Mouse (Mus musculus) adrenal gland, postnatal 4 days (tissue): ENCODE measurements around the gene Uvrag. TPM values are rescaled to one million over a fixed set of nuclear protein-coding genes. Genes with fewer than 3 reads are reported as not detected.

ENCODE experiments used
- DNase-seq, 2 experiments: peaks; one replicate each; pipeline ENCODE4 v3.0.0; 2021 to 2022; ENCODE audit warnings: low spot score in 2 of 2, mixed read lengths in 2 of 2
- total RNA-seq, 2 experiments: library from RNA; stranded (reverse); gene quantifications; 2 replicates each; pipeline ENCODE4 v1.2.3; 2021

Uvrag gene
- total RNA-seq, 2 experiments from 2014 or later = 32.5 to 43.8 TPM

DNA sequence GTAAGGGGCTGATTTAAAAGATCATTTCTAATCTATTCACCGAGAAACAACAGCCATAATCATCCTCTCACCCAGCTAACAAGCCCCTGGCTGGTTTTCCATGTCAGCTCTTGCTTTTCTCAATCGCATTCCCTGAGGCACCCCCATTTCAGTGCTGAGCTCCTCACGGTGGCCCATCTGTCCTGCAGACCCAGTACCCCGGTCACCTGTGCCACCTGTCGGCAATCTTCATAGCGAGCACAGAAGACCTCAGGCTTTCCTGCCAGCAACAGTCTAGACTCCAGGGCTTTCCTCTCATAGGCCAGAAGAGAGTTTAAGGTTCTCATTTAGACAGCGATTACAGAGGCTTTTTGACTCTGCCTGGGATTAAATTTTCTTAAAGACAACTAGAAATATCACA lies 115.7 kb downstream of the Uvrag start:
- no peak for DNase-seq

DNA sequence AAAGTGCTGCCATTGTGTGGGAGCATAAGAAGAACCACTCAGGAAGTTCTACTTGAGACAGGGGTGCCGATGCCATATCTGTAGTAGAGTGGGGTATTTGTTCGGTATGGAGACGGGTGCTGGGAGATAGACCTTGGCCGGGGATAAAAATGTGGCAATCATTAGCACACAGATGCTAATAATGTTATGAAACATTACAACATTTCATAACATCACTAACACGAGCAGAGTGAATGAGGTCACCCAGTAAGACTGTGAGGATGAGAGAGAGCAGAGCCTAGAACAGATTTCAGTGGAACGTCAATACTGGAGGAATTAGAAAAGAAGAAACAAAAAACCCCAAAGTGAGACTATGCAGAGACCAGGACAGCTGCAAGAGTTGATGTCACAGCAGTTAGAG lies 116.2 kb downstream of the Uvrag start:
- no peak for DNase-seq

DNA sequence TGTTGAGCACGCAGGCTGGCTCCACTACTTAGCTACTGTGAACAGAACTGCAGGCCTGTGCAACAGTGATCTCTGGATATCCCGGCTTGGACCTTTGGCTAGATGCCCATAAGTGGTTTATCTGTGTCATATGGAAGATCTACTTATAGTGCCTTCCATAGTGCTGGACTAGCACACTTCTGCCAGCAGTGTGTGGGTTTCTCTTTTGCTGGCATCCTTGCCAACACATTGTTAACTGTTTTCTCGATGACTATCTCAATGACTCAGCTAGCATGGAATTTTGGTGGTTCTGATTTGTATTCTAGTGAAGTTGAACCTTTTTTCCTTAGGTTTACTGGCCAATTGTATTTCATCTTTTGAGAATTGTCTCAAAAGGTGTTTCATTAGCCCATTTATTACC lies 117.0 kb downstream of the Uvrag start:
- no peak for DNase-seq

DNA sequence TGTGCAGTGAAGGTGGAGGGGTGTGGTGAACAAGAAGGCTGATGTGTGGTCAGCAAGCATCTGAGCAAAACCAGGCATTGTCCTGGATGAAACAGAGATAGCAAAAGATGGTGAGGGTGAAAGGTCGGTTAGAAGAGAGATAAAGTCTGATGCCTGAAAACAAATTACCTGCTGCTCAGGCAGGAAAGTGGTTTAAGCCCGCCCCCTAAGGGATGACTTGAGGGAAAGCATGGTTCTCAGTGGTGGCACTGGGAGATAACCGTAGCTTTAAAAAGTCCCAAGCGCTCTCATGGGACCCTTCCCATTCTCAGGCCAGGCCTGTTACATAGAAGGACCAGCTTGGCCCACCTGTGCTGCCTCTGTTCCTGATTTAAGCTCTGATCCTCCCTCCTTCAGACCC lies 119.7 kb downstream of the Uvrag start:
- no peak for DNase-seq

DNA sequence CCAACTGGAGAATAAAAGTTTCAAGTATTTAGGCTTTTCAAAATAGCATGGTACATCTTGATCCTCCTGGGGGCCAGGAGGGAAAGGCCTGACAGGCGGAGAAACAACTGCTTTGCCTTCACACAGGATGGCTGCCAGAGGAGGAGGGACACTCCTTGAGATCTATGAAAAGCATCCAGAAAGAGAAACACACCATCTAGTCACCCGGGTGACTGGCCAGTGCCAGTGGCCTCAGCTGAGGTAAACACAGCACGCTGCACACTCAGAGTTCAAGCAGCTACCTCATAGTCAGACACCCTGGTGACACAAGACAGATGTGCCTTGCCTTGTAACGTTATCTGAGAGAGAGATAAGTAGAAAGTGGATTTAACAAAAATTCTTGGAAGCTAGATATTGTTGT lies 120.6 kb downstream of the Uvrag start:
- DNase-seq = no peak

DNA sequence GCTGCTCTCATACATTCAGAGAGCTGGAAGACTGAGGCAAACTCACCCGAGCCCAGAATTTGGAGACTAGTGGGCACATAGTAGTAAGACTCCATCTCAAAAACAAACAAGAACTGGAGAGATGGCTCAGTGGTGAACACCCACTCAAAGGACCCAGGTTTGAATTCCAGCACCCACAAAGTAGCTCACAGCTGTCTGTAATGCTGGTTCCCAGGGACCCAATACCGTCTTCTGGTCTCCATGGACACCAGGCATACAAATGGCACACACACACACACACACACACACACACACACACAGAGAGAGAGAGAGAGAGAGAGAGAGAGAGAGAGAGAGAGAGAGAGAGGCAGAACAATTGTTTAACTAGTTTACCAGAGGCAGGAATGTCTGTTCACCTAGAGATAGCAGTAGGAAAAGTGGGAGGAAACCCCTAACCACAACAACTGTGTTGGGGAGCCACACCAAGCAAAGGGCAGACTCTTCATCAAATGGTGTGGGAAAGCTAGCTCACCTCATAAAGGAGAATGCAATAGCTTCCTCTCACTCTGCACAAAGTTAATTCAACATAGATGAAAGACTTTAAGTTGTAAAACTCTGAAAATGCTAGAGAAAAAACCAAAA lies 123.6 kb downstream of the Uvrag start:
- DNase-seq = no peak

DNA sequence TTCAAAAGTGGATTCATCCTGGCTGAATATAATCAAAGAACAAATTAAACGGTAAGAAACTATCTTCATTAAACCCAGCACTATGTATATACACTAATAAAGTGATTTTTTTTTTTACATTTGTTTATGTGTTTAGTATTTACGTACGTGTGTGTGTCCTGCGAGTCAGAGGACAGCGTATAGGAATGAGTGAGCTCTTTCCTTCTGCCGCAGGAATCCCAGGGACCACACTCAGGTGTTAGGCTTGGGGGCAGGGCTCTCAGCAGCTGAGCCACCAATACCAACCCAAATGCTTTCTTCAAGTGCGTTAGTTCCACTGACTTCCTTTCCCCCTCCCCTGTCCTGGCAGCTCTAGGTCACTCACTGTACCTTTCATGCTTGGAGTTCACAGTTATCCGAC lies 125.0 kb downstream of the Uvrag start:
- no peak for DNase-seq

DNA sequence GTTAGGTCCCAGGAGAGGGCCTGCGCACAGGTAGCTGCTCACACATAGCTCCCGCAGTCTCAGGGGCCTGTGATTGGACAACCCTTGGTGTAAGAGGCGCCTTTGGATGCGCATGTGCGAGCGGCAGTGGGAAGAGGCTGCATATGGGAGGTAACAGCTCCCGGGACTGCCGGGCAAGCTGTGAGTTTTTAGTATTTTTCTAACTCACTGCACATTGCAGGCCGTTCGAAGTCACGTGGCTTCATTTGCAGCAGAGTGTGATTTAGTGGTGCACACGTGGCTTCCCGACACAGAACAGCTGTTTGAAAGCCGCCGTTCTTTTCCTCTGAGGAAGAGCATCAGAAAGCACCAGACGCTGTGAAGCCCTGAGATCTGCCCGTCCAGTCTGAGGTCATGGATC lies 125.5 kb downstream of the Uvrag start:
- DNase-seq = no peak

DNA sequence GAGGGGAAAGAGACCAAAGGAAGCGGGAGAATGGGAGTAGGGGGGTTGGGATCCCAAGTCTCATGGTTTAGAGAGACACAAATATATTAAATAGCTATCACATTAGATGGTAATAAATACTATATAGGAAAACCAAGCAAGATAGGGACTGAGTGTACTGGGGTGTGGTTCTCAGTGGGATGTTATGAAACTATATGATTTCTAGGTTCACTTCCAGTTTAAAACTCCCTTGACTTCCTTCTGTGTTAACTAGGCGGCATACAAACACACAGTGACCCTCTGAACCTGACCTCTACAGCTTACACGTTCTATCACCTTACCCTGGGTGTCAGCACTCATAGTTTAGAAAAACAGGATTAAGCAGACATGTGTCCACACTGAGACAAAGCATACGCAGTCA lies 126.3 kb downstream of the Uvrag start:
- DNase-seq = no peak

DNA sequence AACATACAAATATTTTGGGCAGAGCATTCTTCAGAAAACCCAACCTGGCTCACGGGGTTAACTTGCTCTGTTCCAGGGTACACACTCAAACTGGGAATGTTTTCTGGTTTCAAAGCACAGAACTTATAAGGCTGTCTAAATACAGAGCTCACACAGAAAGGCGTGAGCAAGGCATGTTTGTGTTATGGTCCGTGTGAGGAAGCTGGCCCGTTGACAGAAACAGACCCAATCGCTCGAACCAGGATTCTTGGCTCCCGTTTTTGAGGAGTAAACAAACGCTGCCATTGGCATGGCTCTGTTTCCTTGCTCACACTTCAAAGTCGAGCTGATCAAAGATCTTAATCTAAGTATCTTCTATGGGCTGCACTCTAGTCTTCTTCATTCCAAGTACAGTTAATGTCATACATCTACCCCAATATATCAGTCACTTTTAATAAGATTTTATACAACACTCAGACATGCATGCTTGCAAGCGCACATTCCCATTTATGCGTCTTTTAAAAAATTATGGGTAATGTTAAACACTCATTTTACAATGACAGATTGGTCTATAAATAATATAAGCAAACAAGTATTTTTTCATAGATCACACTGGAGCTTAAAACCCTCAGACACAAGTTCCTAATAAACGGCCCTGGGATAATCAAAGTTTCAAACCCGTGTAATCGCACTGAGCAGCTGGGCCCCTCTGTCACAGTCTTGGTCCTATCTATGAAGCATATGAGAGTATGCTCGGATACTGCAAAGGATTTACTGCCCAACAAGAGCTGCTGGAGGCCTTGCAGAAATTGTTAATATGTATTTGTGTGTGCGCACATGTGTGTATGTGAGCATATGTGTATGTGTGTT lies 133.2 kb downstream of the Uvrag start:
- no peak for DNase-seq

DNA sequence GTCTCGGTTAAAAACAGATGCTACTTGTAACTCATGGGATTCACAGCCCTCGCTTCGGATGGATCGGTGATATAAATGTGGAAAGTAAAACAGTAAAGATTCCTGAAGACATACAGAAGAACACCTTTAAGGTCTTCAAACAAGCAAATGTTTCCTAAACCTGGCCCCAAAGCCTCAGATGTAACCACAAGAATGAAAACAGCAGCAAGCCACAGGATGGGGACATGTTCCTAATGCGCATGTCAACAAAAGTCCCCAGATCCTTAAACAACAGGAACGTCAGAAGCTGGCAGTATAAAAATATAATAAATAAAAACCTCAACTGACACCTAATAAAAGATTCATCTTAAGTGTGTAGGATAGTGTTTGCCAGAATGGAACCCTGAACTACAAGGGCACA lies 137.7 kb downstream of the Uvrag start:
- no peak for DNase-seq

DNA sequence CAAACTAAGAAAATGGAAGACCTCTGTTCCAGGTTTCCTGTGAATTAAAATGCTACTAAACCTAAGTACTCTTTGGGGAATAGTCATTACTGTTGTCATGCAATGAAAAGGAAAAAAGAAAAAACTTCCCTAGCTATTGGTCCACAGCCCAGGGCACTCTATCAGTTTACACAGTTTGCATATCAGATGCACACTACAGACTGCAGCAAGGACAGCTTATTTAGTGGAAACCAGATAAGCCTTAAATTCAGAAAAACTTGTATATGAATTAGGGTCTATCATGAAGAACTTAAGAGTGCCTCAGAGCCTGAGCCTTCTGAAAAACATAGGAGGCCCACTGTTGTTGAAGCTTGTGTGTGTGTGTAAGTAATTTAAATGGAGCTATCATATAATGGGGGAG lies 142.2 kb downstream of the Uvrag start:
- no peak for DNase-seq

DNA sequence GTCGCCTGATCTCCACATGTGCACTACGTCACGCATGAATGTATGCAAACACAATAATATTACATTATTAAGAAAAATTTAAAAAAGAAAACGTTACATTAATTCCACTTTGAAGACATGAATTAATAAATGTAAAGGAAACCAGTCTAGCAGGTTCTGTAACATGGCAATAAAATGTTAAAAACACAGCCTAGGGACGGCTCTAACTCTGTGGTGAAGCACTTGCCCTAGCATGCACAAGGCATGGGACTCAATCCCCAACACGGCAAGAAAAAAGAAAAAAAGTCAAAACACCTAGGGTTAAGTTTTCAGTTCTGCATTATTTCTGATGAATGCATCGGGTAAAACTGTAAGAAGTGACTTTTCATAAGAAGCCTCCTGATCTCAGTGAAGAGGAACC lies 143.2 kb downstream of the Uvrag start:
- no peak for DNase-seq

DNA sequence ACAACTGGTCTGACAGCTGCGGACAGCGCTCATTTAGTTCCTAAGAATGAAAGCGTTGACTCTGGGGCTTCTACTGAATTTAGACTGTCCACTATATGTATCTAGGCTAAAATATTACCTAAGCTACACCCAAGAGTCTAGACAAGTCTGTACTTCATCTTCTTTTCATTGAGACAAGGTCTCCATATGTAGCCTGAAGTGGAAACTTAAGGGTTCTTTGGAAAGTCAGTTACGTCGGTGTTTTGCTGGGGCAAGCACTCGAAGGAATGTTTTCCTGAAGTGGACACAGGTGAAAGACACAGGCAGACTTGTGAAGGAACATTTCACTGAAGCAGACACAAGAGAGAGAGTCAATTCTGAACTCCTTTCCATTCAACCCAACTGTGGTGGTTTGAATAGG lies 144.2 kb downstream of the Uvrag start:
- DNase-seq = no peak

DNA sequence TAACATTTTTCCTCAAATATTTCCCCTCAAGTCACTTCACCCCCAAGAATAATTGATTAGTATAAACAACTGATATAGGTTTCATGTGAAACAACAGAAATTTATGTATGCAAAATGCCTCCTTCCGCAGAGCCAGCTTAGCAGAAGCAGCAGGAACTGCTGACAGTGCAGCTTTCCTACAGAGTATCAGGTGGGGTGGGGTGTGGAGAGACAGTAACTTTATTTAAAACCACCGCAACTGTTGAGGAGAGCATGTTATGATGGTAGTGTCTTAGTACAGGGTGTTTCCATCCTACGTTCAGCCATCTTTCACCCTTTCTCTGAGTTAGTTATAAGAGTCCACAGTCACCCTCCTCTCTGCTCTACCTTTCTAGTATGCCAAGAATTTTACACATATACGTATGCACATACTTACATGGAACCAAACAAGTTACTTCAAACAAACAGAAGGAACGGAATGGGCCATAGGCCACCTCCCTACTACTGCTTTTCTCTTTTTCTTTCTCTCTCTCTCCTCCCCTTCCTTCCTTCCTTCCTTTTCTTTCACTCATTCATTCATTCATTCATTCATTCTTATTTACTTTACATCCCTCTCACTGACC lies 145.7 kb downstream of the Uvrag start:
- no peak for DNase-seq

DNA sequence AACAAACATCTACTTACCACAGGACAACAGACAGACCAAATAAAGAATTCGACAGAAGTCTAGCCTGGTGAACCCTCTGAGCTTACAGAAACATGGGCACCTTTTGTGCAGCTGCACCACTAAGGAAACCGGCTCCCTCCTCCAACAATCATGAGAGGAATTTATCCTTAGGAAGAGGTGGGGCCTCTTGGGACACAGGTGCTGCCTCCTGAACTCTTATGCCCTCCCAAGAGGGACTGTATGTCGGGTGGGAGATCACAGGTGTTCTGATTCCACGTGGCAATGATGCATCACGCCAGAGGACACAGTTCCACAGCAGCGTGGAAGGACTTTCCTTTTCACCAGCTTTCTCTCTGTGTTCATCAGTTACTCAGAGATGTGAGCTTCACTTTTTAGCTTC lies 146.8 kb downstream of the Uvrag start:
- no peak for DNase-seq

DNA sequence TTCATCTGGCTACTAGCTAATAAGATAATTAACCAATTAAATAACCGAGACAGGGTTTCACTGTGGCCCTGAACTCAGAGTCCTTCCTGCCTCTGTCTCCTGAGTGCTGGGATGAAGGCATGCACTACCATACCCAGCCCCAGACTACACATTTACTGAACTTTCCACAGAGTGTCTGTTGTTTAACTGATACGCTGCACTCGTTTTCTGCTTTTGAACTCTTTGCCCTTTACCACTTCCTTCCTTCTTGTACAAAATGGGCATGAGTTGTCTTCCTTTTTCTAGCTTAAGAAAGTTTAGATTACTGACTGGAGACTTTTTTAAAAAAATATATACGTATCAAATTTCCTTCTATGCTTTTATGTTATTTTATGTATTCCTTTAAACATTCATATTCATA lies 147.5 kb downstream of the Uvrag start:
- DNase-seq = no peak

DNA sequence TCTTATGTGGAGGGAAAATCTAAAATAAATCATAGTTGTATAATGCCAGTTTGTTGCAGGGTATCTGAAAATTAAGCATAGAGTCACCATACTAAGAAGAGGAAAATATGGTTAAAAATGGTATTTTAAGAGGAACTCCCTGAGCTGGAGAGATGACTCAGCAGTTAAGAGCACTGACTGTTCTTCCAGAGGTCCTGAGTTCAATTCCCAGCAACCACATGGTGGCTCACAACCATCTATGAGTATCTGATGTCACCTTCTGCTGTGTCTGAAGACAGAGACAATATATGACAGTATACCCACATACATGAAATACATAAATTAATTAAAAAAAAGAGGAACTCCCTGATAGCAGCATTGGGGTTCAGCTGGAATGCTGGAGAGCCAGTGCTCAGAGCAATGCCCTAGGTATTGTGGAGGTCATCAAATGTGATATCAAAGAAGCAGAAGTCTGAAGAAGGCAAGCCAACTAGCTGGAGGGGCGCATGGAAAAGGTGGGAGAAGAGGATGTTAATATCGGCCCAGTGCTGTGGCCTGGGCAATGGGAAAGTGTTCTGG lies 149.7 kb downstream of the Uvrag start:
- no peak for DNase-seq

DNA sequence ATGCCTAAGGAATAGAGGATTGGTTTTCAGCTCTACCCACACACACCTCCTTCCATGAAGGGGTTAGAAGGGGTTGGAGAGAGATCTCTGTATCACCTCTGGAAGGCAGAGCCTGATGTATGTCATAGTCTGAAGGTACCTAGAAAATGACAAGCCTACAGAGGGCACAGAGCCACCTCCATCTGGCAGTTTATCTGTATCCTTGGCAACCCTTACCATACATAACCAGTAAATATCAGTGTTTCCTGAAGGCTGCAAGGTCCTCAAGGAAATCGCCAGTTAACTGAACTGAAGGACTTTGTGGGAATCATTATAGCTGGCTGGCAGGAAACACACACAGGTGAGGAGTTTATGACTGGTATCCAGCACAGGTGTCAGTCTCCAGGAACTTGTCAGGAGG lies 150.4 kb downstream of the Uvrag start:
- DNase-seq = no peak

DNA sequence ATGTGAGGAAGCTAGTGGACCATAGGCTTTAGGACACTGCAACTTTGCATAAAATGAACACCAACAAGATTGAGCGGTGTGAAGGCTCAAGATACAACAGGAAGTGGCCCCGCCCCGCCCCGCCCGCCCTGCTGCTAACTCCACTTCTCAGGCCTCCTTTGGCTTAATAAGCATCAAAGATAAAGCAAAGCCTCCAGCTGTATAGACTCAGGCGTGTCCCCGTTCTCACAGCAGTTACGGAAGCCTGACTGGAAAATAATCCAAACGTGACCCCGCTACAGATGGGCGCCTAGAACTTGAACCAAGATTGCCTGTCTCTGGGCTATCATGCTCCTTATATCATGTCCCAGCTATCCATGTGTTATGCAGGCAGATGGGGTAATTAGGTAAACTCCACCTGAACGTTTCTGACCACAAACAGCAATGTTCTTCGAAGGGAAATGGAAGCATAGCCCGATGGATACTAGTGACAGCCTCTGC lies 153.9 kb downstream of the Uvrag start:
- DNase-seq = no peak

DNA sequence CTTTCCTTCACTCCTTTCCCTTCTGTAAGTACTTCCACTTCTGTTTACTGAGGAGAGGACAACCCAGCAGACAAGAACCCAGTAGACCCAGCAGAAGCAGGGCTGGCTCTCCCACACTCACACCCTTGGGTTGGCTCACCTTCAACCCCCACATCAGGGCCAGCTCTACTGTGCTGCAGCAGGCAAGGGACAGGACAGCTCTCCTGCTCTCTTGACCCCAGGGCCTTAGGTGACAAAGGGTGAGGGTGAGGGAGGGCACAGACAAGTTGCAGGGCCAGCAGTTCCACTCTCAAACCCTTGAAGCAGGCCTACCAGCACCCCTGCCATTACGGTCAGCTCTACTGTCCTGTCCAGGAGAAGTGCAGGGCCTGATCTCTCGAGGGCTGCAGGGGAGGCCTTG lies 155.0 kb downstream of the Uvrag start:
- no peak for DNase-seq

DNA sequence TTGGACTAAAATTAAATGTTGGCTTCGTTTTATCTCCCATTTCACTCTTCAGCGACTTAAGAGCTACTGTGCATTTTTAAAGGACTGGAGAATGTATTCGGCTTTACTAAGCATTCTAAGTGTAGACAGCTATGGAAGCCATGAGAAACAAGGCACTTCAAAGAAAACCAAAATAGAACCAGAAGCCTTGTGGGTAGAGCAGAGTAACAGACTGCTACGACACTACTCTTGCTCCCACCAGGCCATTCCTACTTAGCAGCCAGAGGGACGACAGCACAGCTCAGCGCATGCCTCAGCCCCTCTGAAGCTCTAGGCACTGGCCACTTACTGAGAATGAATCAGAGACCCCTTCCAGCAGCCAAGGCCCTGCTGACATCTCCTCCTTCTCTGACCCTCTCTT lies 155.5 kb downstream of the Uvrag start:
- no peak for DNase-seq
